Mouse (Mus musculus) lung, adult 2 months (tissue): ENCODE results near the gene Tex21.

Experiments
- CTCF ChIP-seq: fragments of 200-500 bp; IDR thresholded peaks from 2 replicates; pipeline ENCODE4 v1.5.1; 2011; ENCODE audit warnings: mild to moderate bottlenecking, low read length, control low read depth; ENCODE audit not compliant: insufficient read depth
- POLR2A ChIP-seq: fragments of 200-500 bp; IDR thresholded peaks from 2 replicates; pipeline ENCODE4 v1.6.1; 2011; ENCODE audit warnings: low read depth, mild to moderate bottlenecking, control low read depth, low read length, borderline replicate concordance; ENCODE audit errors: extremely low read depth

- TF ChIP-seq CTCF (no peak), POLR2A (no peak)
These were observed 62.3 kb downstream of the Tex21 start for GRCm38 (mm10) chr12:76184271-76184670.
